Mouse (Mus musculus) ES-Bruce4 (cell line): ENCODE data around the gene Bcl2.

Experiments
- EP300 ChIP-seq: IDR thresholded peaks from 2 replicates; pipeline ENCODE4 v1.6.1; 2011; ENCODE audit warnings: low read depth, low read length; ENCODE audit not compliant: insufficient read depth
- POLR2A ChIP-seq: IDR thresholded peaks from one replicate; pipeline ENCODE4 v1.8.1; 2011; ENCODE audit warnings: low read length; ENCODE audit not compliant: insufficient read depth

GRCm38 (mm10) chr1:106738092-106738491 is 24.0 kb upstream of the Bcl2 start:
- TF ChIP-seq POLR2A (no peak), EP300 (no peak)
